Mouse (Mus musculus) megakaryocyte progenitor cell, adult 5-6 weeks (primary cell): ENCODE measurements around the gene Kctd7. TPM values are rescaled to one million over a fixed set of nuclear protein-coding genes. Genes with fewer than 3 reads are reported as not detected.

Experiments
- ATAC-seq: replicated peaks from 2 replicates; pipeline ENCODE4 v1.8.0; 2016; ENCODE audit warnings: mild to moderate bottlenecking, moderate TSS enrichment, inconsistent platforms; ENCODE audit not compliant: poor library complexity
- total RNA-seq, 2 experiments: library from RNA; stranded (forward) in 1 of 2; stranded (reverse) in 1 of 2; fragments of 157-497, 149-512 nt in 1 of 2; fragments of 200-1000 nt in 1 of 2; gene quantifications; 2 replicates each; pipeline versions ENCODE4 v1.2.3 to v1.2.4; 2015 to 2017

Gene Kctd7
- total RNA-seq (2015) (1.9 and 2.7 TPM in 2 replicates), total RNA-seq (2017) (2.3 and 5.3 TPM in 2 replicates)

DNA sequence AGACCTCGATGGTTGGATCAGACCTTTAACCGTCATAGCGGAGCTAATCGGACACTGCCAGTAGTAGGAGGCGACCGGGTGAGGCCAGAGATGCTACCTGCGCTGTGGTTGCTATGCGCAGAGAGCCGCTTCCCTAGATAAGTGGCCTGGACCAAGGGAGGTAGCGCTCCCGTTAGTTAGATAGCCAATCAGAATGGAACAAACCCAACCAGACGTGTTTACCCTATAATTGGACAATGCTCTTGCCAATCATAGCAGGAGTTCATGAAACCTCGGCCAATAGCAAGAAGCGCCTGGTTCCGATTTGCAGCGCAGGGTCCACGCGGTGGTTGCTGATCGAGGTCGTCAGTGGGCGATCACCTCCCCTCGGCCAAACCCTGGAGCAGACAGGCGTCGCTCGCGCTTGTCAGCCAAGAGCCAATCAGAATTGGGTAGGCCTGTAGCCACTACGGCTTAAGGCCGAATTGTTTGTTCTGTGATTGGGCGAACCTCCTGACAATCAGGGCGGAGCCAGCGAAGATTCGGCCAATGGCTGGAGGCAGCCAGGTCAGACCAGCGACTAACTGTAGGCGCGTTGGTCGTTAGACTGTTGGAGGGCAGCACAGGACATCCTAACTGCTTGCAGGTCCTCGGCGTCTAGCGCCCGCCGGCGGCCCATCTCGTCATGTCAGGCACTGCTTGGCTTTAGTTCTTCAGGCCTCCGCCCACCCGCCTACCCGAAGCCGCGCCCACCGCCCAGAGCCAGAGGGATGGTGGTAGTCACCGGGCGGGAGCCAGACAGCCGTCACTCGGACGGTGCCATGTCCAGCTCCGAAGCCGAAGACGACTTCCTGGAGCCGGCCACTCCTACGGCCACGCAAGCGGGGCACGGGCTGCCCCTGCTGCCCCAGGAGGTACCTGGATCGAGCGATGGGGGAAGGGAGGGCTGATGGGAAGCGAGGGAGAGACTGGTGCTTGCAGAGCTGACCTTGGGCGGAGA, at the start of gene Kctd7:
Gene Kctd7 (plus strand): TSS at position 528 of the 979 bp plus-strand sequence.
- ATAC-seq, result peak; percentile 77

DNA sequence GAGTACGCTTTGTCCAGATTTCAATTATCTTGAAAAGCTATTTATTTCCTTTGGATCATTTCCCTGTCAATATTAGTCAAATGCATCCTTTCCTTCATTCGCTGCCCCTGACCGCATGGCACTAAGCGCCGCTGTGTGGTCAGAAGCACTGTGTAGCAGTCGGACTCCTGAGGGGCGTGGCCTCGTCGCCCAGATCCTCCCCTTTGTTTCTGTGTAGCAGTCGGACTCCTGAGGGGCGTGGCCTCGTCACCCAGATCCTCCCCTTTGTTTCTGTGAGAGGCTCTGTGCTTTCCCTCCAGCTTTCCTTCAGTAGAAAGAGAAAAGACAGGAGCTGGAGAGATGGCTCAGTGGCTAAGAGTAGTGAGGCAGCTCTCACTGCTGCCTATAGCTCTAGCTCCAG, 47.9 kb upstream of the Kctd7 start:
- no peak for ATAC-seq

- ATAC-seq, result peak; percentile 82
Observed at GRCm38 (mm10) chr5:130097837-130098236, 46.8 kb upstream of the Kctd7 start.

DNA sequence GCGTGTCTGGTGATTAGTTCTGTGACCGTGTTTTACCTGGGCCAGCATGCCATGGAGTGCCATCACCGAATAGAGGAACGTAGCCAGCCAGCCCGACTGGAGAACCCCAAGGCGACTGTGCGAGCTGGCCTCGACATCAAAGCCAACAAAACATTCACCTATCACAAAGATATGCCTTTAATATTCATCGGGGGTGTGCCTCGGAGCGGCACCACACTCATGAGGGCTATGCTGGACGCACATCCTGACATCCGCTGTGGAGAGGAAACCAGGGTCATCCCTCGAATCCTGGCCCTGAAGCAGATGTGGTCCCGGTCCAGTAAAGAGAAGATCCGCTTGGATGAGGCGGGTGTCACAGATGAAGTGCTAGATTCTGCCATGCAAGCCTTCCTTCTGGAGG, 42.9 kb upstream of the Kctd7 start:
- ATAC-seq, result no peak

DNA sequence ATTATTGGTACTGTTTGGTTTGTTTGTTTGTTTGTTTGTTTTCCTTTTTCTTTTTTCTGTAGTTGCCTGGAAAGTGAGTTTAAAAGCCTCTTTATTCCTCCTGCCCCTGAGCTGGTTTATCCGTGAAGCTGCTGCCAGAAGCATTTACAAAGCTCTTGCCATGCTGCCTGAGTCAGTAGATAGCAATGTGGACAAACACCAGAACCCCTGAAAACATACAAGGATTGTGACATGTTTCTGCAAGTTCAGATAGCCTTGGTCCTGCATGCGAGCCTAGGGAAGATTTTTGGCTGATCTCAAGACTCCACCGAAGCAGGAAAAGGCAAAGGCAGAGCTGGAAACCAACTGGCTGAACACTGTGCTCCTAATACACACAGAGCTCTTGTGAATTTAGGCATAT, 35.3 kb upstream of the Kctd7 start:
- ATAC-seq, result no peak

- ATAC-seq, result no peak
Observed at GRCm38 (mm10) chr5:130110632-130111464, 33.8 kb upstream of the Kctd7 start.

DNA sequence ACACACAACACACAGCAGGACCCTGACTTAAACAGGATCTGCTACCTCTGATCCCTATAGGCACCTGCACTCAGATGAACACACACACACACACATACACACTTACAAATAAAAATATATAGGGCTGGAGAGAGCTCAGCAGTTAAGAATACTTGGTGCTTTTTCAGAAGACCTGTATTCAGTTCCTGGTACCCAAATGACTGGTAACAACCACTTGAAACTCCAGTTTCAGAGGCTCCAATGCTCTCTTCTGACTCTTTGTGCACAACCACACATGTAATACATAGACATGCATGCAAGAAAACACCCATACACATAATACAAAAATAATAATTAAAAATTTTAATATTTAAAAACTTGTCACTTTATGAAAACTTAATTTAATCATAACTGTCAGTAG, 32.0 kb upstream of the Kctd7 start:
- no peak for ATAC-seq

DNA sequence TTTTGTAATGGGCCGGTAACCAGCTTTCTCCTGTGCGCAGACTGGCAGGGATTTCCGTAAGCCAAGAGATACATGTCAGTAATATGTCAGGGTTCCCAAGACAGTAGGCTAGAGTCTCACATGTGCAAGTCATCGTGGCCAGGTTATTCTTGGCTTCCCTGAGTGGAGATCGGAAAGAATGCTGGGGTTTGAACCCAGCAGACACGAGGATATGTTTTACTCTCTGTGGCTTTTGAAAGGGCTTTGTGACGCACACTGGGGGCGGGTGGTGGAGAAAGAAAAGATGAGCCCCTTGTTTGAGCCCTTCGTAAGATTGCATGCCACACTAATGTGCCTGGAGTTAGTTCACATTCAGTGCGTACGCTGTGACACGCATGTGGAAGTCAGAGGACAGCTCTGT, 28.5 kb upstream of the Kctd7 start:
- ATAC-seq, result no peak

- no peak for ATAC-seq
Observed at GRCm38 (mm10) chr5:130116857-130117256, 27.8 kb upstream of the Kctd7 start.

DNA sequence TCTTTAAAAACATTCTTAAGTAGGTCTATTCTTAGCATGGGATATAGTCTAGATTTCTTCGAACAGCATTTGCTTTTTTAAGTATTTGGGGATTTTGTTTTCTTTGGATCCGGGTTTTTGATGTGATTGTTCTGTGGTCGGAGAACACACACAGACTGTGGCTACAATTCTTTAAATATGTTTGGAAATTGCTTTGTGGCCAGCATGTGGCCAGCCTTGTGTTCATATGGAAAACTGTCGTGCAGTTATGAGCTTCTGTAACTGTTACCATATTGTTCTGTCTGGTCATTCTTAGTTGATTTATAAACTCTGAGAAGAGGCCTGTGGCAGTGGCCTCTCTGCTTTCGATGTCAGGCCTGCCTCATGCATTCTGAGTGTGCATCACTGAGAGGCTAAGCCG, 26.7 kb upstream of the Kctd7 start:
- no peak for ATAC-seq

DNA sequence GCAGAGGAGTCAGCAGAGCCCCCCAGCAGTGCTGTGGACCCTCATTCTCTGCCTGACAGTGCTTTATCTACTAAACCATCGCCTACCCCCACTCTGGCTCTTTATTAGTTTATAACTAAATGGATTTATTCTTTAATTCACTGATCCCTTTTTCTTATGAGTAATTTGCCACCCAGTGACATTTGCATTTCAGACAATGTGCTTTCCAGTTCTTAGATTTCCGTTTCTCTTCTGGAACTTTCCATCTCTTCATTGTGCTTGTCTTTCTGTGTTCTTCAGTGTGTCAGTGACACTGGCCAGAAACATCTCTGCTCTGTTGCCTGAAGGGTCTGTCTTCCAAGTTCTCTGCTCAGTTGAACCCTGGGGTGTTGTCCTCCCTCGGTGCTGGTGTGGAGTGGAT, 25.4 kb upstream of the Kctd7 start:
- ATAC-seq, result no peak

- no peak for ATAC-seq
Observed at GRCm38 (mm10) chr5:130120070-130120736, 24.5 kb upstream of the Kctd7 start.

GRCm38 (mm10) chr5:130120904-130121303, 23.8 kb upstream of the Kctd7 start:
- ATAC-seq, result no peak

GRCm38 (mm10) chr5:130122355-130122754, 22.3 kb upstream of the Kctd7 start:
- no peak for ATAC-seq

DNA sequence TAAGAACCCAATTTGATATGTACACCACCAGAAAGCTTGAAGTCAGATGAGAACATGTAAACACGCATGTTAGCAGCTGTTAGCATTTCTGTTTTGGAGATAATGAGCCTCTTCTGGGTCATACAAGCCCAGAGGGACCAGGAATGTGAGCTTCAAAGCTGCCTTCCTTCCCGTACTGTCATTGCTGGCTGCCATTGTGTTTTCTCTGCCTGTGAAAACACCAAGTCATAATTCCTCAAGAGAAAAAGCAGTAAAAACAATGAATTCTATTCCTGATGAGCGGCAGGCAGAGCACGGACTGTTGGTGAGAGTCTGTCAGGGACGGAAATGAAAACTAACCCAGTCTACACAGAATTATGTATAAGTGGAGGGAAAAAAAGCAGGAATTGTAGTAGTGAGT, 20.4 kb upstream of the Kctd7 start:
- ATAC-seq, result no peak

- ATAC-seq, result no peak
Observed at GRCm38 (mm10) chr5:130128686-130129523, 15.8 kb upstream of the Kctd7 start.

DNA sequence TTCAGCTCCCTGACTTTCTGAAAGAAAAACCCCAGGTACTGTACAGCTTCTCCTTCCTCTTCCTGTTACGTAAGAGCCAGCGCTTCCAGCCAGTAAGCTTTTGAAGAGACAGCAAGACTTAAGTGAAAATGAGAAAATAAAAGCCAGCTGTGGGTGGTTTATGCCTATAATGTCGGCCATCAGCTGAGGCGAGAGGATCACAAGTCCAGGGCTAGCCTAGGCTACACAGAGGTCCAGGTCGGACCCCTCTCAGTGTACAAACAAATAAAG, 15.2 kb upstream of the Kctd7 start:
- peak; percentile 50 for ATAC-seq

- no peak for ATAC-seq
Observed at GRCm38 (mm10) chr5:130136597-130136996, 8.1 kb upstream of the Kctd7 start.

DNA sequence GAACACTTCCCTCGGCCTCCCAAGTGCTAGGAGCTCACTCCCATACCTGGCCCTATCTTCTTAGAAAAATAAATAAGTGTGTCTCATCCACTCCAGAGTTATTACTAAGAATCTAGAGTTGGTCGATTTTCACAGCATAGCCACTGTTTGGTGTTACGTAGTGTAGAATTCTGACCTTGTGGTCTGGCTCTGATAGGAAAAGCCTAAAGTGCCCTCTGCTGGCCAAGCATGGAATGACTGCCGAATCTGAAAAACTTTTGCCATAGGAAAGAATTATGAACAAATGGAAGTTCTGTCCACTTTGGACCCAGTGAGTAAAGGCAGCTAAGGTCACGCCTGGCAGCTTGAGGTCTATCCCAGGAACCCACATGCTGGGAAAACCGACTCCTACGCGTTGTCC, 5.3 kb upstream of the Kctd7 start:
- ATAC-seq, result peak; percentile 55

GRCm38 (mm10) chr5:130141138-130141537, 3.5 kb upstream of the Kctd7 start:
- no peak for ATAC-seq

GRCm38 (mm10) chr5:130142041-130142440, 2.6 kb upstream of the Kctd7 start:
- ATAC-seq, result no peak
